Mouse (Mus musculus) right cerebral cortex, postnatal 25 days (tissue): ENCODE data around the gene Akap2.
"Not testable (repeated sequence)": the region's sequence is repeated elsewhere in the genome, so short reads cannot be mapped to it uniquely, and the experiment has no call there.

Experiments used
- DNase-seq: peaks from one replicate; pipeline ENCODE4 v3.0.0; 2022

The Akap2 gene

DNA sequence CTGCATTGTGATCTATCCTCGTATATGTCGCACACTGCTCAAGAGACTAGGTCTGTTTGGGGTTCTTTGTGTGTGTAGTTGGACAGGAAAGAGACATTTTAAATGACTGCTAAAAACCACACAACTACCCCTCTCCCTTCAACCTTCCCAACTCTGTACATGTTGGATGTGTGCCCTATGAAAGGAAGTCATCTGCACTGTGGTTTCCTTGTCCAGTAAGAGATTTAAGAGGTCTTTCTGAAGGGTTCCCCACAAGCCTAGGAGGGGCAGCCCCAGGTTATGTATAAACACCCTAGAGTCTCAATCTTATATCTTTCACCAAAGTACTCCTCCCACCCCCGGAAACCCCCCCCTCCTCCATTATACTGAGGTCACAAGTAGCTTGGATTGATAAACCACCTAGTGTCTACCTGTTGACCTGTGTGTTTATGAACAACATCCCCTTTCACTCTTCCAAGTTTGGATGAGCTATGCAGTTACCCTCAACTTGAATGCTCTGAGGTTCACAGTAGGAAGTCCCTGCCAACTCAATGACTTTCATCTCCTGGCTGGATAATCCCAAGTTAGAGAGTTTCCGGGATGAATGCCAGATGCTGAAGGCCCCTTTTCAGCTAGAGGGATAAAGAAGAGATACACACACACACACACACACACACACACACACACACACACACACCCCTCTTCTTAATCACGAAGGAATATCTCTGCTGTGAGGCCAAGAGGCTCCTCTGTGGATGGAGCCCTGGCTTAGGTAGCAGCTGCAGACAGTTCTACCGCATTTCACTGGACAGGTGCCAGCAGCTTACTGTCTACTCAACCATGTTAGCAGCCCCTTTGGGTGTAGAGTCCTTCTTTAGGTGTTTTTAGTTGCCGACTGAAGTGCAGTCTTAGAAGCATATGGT lies 166.3 kb downstream of the Akap2 start:
- DNase-seq: no peak

DNA sequence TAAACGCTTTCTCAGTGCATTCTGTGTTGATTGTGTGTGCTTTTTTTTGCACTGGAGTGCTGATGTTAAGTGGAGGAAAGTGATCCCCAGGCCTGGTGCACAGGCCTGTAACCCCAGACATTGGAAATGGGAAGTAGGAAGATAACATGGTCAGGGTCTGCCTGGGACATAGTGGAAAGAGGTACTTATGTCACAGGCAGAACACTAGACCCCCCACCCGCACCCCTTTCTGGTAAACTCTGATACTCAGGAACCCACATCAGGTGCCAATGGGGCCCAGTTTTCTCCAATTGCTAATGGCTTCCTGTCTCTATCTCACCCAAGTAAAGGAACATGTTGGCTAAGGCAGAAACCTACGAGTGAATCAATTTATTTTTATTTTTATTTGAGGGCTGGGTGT lies 167.1 kb downstream of the Akap2 start:
- no peak for DNase-seq

DNA sequence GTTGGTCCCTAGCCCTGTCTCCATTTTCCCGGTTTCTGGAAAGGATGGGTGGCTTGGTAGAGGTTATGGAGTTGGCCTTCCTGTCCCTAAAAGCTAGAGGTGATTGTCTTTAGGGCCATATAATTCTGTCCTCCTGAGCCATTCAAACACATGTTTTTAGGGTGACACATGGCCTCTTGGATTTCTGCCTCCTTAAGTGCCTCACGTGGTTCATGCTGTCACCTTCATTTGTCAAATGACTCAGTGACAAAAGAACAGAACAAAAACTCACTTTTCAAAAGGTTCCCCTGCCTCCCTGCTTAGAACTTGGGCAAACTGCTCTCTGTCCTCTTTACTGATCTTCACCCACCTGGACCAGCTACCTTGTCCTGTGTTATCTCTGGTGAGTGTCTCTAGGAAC lies 167.7 kb downstream of the Akap2 start:
- DNase-seq: no peak

DNA sequence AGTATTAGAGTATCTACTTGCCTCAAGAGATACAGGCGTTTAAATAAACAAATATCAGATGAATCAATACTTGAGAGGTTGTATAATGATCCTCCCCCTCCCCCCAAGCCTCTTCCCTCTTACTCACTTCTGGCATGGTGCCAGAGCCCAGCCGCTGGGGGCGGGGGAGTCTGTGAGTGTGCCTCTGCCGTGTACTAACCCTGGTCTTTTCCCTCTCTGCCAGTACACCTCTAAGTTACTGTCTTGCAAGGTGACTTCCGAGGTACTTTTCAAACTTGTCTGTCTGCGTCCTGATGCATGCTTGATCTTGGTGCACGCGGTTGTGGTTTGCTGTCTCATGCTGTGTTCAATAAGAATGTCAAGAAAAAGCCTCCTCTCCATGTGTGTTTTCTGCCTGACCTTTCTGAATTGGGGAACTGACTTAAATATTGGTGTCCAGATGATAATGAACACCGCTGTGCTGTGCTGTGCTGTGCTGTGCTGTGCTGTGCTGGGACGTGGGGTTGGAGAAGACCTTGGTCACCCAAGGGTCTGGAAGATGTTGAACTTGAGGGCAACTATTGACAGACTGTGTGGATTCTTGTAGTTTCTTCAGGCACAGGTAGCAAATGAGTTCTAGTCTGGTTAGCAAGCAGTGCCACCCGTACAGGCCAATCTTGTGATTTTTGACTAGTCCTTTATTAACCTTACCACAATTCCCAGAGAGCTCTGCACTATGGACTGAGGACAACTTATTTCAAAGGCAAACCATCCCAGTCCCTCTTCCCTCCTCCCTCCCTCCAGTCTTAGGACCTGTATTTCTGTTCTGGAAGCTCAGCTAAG lies 168.8 kb downstream of the Akap2 start:
- no peak for DNase-seq

DNA sequence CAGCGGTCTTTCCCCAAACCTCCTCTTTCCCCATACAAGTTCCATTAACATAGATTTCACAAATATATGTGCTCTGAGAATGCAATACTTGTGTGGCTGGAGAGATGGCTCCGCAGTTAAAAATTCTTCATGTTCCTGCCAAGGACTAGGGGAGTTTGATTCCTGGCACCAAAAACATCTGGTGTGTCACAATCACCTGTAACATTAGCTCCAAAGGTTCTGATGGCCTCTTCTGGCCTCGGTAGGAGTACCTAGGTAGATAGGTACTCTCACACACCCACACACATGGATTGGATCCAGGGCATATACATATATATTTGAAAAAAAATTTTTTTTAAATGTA lies 169.4 kb downstream of the Akap2 start:
- no peak for DNase-seq

DNA sequence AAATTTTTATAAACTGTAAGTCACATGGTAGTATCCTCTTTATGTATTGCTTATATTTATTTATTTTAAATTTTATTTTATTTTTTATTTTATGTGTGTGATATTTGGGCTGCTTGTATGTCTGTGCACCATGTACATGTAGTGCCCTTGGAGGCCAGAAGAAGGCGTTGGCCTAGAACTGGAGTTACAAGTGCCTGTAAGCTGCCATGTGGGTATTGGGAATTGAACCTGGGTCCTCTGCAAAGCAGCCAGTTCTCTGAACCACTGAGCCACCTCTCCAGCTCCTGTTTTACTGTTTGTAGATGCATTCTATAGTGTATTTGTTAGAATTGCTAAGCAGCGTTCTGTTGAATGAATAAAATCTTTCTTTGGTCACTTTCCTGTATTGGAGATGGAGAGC lies 170.8 kb downstream of the Akap2 start:
- no peak for DNase-seq

DNA sequence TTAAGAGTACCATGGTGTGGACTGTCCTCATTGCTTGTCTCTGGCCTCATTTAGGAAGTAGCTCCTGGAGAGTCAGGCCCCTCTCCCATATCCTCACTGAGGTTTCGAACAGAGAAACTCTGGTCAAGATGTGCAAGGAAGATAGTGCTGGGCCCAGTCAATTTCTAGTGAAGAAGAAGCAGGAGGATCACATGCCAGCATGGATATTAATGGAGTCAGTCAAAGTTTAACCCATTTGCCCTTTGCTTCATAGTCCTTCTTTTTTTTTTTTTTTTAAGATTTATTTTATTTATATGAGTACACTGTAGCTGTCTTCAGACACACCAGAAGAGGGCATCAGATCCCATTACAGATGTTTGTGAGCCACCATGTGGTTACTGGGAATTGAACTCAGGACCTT lies 171.5 kb downstream of the Akap2 start:
- DNase-seq: not testable (repeated sequence)

DNA sequence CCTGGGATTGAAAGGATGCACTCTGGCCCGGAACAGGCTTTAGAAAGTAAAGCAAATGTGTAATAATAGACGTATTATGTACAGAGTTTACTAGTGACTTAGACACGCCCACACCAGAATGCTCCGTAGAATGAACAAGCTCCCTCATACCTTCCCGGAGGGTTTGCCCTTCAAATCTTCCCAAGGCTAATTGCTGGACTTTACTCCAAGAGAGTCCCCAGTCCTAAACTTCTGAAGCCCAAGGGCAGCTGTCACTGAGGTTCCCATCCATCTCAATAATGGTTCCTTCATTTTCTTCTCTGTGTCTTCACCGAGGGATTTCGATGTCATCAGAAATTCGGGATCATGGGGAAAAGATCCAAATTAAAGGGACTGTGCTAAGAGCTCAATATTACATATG lies 172.3 kb downstream of the Akap2 start:
- DNase-seq: no peak

DNA sequence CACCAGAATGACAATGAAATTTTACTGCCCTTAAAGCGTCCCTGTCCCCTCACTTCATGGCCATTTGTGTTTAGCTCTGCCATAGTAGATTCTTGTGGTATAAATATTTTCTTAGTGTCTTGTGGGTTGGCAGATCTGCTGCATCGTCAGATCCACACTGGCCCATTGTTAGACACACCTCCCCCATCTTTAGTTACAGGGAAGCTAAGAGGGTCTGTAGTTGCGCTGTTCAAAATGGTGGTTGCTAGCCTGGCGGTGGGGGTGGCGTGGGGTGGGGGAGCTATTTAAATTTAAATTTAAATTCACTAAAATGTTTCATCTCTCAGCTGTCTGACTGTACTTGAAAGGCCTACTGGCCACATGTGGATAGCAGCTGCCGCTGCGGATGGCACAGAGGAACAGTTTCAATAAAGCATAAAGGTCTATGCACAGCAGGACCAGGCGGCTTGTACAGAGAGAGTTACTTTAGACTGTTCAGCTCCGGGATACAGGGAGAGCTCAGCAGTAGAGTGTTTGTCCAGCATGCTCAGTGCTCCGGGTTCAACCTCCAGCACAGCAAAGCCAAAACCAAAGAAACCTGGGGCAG lies 174.6 kb downstream of the Akap2 start:
- no peak for DNase-seq

DNA sequence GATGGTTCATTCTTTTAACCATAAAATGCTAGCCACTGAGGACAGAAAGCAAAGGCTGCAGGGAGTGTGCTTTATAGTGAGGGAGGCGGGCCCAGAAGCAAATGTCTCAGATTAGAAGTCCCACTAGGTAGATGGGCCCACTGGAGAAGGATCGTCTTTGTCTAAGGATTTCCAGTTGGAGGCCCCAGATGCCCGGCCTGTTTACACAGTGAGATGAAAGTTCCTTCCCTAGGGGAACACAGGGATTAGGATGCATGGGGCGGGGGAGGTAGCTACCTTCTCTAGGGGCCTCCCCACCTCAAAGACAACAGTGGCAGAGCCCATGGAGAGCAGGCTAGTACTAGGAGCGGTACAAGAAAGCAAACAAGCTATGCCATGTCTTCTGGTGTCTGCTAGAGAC lies 177.7 kb downstream of the Akap2 start:
- DNase-seq: no peak

DNA sequence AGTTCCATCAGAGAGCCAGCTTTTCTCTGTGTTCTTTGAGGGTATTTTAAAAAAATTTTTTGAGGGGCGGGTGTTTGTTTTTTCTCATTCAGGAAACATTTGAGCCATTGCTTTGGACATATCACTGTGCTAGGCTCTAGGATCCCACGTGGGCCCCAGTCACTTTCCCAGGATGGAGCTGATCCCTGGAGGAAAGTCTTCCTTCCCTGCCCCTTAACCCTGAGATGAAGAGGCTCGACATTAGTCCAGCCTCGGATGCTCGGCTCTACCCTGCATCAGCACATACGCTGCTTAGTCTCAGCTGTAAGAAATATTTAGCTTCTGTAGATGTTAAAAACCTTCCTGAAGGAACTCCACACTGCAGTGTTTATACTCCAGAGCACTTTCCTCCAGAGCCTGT lies 178.4 kb downstream of the Akap2 start:
- DNase-seq: no peak

DNA sequence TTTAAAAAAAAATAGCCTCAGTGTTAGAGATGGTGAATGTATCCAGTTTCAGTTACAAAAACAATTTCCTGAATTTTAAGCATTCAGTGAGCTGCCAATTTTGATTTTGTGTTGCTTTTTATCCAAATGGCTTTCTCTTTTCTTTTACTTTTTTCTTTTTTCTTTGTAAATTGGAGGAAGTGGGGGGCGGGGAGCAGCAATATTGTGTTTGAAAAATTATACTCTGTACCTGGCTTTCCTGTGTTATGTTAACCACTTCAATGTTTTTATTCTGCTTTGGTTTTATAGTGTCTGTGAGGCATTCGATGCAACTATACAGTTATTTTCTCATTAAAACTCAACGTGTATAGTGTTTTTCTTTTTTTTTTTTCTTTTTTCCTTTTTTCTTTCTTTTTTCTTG lies 179.2 kb downstream of the Akap2 start:
- no peak for DNase-seq

DNA sequence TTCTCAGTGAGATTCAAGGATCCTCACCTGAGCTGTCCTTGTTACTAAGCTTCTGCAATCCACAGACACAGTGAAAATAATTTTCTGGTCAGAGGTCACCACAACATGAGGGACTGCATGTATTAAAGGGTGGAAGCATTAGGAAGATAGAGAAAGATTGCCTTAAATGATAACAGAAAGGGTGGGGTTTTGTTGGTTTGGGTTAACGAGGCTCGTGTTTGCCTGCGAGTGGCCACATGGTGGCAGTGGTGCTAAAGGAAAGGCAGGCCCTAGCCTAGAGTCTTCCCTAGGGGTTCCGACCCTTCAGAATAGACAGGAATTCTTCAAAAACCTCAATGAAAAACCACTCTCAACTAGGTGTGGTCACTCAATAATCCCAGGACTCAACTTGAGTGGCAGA lies 183.8 kb downstream of the Akap2 start:
- no peak for DNase-seq

DNA sequence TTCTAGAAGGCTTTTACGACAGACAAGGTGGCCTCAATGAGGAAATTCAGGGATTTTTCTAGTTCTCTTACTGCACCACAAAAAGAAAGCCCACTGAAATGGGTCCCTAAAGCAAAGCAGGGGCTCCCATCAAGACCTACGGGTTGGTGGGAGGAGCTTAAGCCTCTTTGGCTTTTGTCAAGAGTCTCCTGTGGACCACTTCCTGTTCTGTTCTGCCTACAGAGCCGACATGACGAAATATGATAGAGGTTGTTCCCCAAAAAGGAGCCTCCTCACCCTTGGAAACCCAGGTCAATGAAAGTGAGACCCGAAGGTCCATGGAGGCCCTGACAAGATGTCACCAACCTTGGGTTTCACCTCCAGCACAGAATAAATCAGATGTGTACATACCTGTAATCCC lies 185.2 kb downstream of the Akap2 start:
- DNase-seq: no peak

DNA sequence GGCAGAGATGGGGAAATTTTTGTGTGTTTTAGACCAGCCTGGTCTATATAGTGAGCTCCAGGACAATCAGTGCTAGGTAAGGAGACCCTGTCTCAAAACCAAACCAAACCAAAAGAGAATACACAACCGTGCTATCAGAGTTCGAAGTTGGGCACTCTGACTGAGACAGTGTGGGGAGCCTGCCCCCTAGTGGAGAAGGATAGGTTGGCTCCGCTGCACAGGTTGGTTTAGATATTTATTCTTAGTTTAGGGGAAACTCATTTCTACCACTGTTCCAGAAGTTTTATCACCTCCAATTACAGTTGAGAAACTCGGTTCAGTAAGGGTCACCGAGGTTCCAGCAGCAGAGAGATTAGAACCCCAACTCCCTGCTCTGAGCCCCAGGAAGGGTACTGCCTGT lies 186.8 kb downstream of the Akap2 start:
- DNase-seq: peak; percentile 48

DNA sequence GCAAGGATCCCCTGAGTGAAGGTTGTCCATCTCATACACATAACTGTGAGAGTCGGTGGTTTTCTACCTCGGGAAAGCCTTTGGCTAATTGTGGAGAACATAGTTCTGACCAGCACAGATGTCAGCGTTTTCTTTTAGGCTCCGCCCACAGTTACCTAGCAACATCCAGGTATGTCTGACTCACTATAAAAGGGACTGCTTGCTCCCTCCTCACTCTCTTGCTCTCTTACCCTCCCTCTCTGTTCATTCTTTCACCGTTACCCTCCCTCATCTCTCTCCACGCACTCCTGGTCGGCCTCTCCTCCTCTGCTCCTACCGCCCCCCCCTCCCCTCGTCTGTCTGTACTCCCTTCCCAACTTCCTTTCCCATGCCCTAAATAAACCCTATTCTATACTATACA lies 187.2 kb downstream of the Akap2 start:
- no peak for DNase-seq

DNA sequence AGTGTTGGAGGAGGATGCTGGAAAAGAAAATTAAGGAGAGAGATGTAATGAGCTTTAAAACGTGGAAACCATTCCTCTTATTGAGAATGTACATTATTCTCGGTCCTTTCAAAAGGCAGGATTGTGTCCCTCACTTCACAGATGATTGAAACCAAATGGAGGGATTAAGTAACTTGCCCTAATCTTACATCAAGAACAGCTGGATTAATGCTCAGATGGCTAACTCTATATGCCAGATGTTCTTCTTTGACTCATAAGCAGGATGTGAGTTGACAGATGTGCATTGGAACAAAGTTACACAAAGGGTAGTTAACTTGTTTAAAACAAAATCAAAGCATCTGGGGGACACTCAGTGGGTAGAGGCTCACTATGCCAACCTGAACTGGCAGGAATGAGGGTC lies 189.3 kb downstream of the Akap2 start:
- no peak for DNase-seq

DNA sequence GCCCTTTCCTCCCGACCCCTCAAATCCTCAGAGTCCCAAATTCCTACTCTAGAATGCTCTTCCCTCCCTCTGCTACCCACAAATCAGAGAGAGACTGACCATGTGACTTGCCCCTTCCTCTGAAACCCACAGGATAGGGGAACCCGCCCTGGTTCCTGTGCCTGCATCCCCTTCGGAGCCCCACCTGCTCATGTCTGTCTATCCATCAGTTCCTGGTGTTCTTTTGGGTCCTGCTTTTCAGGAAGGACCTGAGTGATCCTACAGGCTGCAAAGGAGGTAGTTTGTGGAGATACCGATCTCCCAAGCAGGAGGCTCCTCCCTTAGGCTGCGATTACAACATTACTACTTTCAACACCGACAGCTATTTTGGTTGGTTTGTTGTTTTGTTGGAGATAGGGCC lies 191.4 kb downstream of the Akap2 start:
- DNase-seq: no peak

DNA sequence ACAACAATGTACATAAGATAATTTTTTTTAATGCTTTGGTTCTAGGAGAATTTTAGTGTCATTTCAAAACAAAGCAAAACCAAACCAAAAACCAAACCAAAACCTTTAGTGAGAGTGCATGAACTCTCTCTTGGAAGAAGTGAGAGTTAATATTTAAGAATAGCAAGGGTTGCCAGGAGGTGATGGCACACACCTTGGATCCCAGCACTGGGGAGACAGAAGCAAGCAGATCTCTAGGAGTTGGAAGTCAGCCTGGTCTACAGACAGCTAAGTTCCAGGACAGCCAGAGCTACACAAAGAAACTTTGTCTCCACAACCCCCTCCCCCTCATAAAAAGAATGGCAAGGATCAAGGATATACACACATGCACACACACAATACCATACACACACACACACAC lies 195.6 kb downstream of the Akap2 start:
- DNase-seq: no peak

DNA sequence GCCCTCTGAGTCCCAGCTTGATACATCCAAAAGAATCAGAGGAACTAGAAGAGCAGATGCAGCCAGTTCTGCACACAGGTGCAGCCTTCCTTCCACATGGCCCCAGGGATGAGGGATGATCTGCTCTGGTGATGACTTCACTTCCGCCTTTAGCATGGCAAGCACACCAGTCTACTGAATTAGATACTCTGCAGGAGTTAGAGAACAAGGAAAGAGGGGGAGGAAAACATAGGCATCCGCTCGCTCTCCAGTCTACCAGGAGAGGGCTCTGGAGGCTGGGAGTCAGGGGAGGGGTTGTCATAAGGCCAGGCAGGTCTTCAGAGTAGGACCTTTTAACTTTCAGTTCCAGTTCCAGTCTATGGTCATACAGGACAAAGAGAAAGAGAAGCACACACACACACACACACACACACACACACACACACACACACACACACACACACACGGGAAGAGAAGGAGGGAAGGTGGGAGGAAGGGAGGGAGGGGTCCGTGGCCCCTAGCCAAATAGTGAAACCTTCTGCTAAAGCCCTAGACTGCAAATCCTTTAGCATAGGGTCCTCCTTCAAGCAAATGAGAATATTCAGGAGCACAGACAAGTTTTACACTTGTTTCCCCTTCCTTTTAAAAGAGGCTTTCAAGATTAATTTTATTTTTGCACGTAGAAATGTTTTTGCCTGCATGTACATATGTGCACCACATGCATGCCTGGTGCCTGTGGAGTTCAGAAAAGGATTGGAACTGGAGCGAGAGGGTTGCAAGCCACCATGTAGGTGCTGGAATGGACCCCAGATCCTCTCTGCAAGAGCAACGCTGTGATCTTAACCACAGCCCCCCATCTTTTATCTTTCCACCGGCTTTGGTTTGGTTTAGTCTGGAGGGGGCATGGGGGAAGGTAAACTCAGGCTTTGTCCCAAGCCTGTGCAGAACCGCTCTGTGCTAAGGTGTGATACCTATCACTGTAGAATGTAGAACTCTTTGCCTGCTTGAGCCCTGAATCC lies 197.0 kb downstream of the Akap2 start:
- no peak for DNase-seq

DNA sequence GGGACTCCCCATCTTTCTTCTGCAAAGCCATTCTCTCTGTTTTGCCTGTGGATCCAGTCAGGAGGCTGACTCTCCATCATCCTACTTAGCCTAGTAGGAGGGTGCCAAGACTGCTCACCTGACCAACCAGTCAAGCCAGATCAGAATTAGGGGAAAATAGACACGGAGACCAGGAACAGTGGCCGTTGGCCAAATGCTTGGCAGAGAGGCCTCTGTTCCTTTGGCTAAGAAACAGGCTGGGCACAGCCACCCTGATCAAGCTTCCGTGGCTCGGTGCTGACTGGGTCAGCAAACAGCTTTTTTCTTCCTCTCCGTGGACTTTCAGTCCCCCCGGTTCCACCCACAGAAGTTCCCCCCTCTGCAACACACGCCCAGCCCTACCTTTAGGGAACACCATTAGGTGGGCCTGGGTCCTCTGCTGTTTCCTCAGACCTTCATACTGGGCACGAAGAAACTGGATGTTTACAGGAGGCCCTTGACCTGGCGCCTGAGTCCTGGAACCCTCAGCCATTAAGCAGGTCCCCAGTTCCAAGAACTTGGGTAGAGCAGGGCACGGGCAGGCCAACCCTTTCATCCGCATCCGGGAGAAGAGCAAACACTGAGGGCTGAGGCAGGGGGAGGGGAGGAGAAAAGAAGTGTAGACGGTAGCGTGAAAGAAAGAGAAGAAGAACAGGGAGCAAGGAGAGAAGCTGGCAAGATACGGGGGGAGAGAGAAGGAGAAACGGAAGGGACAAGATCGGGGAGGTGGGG lies 197.9 kb downstream of the Akap2 start:
- no peak for DNase-seq

DNA sequence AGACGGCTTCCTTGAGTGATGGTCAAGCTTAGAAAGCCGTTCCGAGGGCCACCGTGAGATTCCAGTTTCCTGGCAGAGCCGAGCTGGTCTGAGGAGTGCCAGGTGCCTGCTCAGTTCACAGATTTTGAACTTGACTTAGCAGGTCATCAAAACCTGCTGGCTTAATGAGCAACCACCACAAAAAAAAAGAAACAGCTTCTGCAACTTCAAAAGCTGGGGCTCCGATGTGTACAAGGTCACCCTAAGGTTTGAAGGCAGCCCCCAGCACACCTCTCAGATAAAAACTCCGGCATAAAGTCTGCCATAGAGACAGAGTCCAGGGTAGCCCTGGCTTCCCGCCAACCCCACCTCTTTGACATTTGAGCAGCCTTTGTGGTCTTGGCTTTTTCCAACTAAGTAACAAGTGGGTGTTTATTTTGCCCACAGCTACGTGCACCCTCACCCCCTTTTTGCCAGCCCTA lies 198.8 kb downstream of the Akap2 start, which contains the start of gene D630039A03Rik:
Gene D630039A03Rik (minus strand): TSS at position 97 of the 461 bp plus-strand sequence.
- no peak for DNase-seq
